Mouse (Mus musculus) stomach, postnatal 0 days (tissue): Measurements from ENCODE around the gene Gper1.

ENCODE experiments used
- CTCF ChIP-seq: IDR thresholded peaks from 2 replicates; pipeline ENCODE4 v1.5.1; 2016; ENCODE audit warnings: antibody characterized with exemption, low read depth, mild to moderate bottlenecking, moderate library complexity
- EP300 ChIP-seq: optimal IDR thresholded peaks from 2 replicates; pipeline ENCODE3; 2016; ENCODE audit warnings: antibody characterized with exemption

- no peak for TF ChIP-seq CTCF
- TF ChIP-seq EP300: no peak
These were observed 15.6 kb upstream of the Gper1 start for GRCm38 (mm10) chr5:139407121-139407885.
